Mouse (Mus musculus): Measurements from ENCODE around the gene Nek5. TPM values are rescaled to one million over a fixed set of nuclear protein-coding genes. Genes with fewer than 3 reads are reported as not detected.

Gene Nek5
- polyA plus RNA-seq (2012; rRNA removed): 0.57 and 0.79 TPM in 2 replicates

- DNase-seq (ENCODE audit: low read depth): peak; percentile 79
- TF ChIP-seq POLR2A (IDR thresholded peaks at IDR 0.05; ENCODE audit: borderline replicate concordance, extremely low read depth, insufficient read depth, insufficient read length, poor library complexity, severe bottlenecking) (no peak), CTCF (IDR thresholded peaks at IDR 0.05; ENCODE audit: borderline replicate concordance, extremely low read depth, insufficient read depth, insufficient read length) (peak; percentile 48; the same call in 1 of the 2 replicates)
Measured at GRCm38 (mm10) chr8:22124220-22125152, at the start of gene Nek5. Nek5 (minus strand) TSS chr8:22125053.

- DNase-seq (ENCODE audit: low read depth): no peak
- no peak for TF ChIP-seq POLR2A (IDR thresholded peaks at IDR 0.05; ENCODE audit: borderline replicate concordance, extremely low read depth, insufficient read depth, insufficient read length, poor library complexity, severe bottlenecking)
- no peak for TF ChIP-seq CTCF (IDR thresholded peaks at IDR 0.05; ENCODE audit: borderline replicate concordance, extremely low read depth, insufficient read depth, insufficient read length)
Measured at GRCm38 (mm10) chr8:22169167-22169566, 44.3 kb upstream of the Nek5 start.

- TF ChIP-seq POLR2A (IDR thresholded peaks at IDR 0.05; ENCODE audit: borderline replicate concordance, extremely low read depth, insufficient read depth, insufficient read length, poor library complexity, severe bottlenecking) (peak; percentile 34; the same call in 1 of the 2 replicates), CTCF (IDR thresholded peaks at IDR 0.05; ENCODE audit: borderline replicate concordance, extremely low read depth, insufficient read depth, insufficient read length) (peak; percentile 57; the same call in 1 of the 2 replicates)
- DNase-seq (ENCODE audit: low read depth): peak; percentile 97
Measured at GRCm38 (mm10) chr8:22166080-22166603, 41.3 kb upstream of the Nek5 start, which contains the start of gene Nek3. Nek3 (minus strand) TSS chr8:22166435.

GRCm38 (mm10) chr8:22165251-22166079 lies 40.6 kb upstream of the Nek5 start:
- no peak for DNase-seq (ENCODE audit: low read depth)
- TF ChIP-seq POLR2A (IDR thresholded peaks at IDR 0.05; ENCODE audit: borderline replicate concordance, extremely low read depth, insufficient read depth, insufficient read length, poor library complexity, severe bottlenecking) (no peak), CTCF (IDR thresholded peaks at IDR 0.05; ENCODE audit: borderline replicate concordance, extremely low read depth, insufficient read depth, insufficient read length) (no peak)

- TF ChIP-seq CTCF (IDR thresholded peaks at IDR 0.05; ENCODE audit: borderline replicate concordance, extremely low read depth, insufficient read depth, insufficient read length): no peak
- TF ChIP-seq POLR2A (IDR thresholded peaks at IDR 0.05; ENCODE audit: borderline replicate concordance, extremely low read depth, insufficient read depth, insufficient read length, poor library complexity, severe bottlenecking): no peak
Measured at GRCm38 (mm10) chr8:22164431-22164830, 39.6 kb upstream of the Nek5 start.

GRCm38 (mm10) chr8:22162206-22162605 lies 37.4 kb upstream of the Nek5 start:
- DNase-seq (ENCODE audit: low read depth): no peak
- TF ChIP-seq CTCF (IDR thresholded peaks at IDR 0.05; ENCODE audit: borderline replicate concordance, extremely low read depth, insufficient read depth, insufficient read length) (no peak), POLR2A (IDR thresholded peaks at IDR 0.05; ENCODE audit: borderline replicate concordance, extremely low read depth, insufficient read depth, insufficient read length, poor library complexity, severe bottlenecking) (no peak)

More at GRCm38 (mm10) chr8:22164431-22164830, 39.6 kb upstream of the Nek5 start:
- DNase-seq (ENCODE audit: low read depth): no peak

- TF ChIP-seq CTCF (IDR thresholded peaks at IDR 0.05; ENCODE audit: borderline replicate concordance, extremely low read depth, insufficient read depth, insufficient read length): no peak
- no peak for TF ChIP-seq POLR2A (IDR thresholded peaks at IDR 0.05; ENCODE audit: borderline replicate concordance, extremely low read depth, insufficient read depth, insufficient read length, poor library complexity, severe bottlenecking)
- peak; percentile 7 for DNase-seq (ENCODE audit: low read depth)
Measured at GRCm38 (mm10) chr8:22150345-22150663, 25.5 kb upstream of the Nek5 start.

- no peak for TF ChIP-seq POLR2A (IDR thresholded peaks at IDR 0.05; ENCODE audit: borderline replicate concordance, extremely low read depth, insufficient read depth, insufficient read length, poor library complexity, severe bottlenecking)
- TF ChIP-seq CTCF (IDR thresholded peaks at IDR 0.05; ENCODE audit: borderline replicate concordance, extremely low read depth, insufficient read depth, insufficient read length): no peak
- no peak for DNase-seq (ENCODE audit: low read depth)
Measured at GRCm38 (mm10) chr8:22149643-22150344, 24.9 kb upstream of the Nek5 start.

- DNase-seq (ENCODE audit: low read depth): no peak
- TF ChIP-seq POLR2A (IDR thresholded peaks at IDR 0.05; ENCODE audit: borderline replicate concordance, extremely low read depth, insufficient read depth, insufficient read length, poor library complexity, severe bottlenecking) (no peak), CTCF (IDR thresholded peaks at IDR 0.05; ENCODE audit: borderline replicate concordance, extremely low read depth, insufficient read depth, insufficient read length) (no peak)
Measured at GRCm38 (mm10) chr8:22148367-22148740, 23.5 kb upstream of the Nek5 start.

GRCm38 (mm10) chr8:22147706-22148366 lies 23.0 kb upstream of the Nek5 start:
- TF ChIP-seq POLR2A (IDR thresholded peaks at IDR 0.05; ENCODE audit: borderline replicate concordance, extremely low read depth, insufficient read depth, insufficient read length, poor library complexity, severe bottlenecking) (no peak), CTCF (IDR thresholded peaks at IDR 0.05; ENCODE audit: borderline replicate concordance, extremely low read depth, insufficient read depth, insufficient read length) (no peak)

More at GRCm38 (mm10) chr8:22147706-22148366, 23.0 kb upstream of the Nek5 start:
- no peak for DNase-seq (ENCODE audit: low read depth)
